Mouse (Mus musculus): Measurements from ENCODE around the gene D930020B18Rik.

Gene D930020B18Rik

DNA sequence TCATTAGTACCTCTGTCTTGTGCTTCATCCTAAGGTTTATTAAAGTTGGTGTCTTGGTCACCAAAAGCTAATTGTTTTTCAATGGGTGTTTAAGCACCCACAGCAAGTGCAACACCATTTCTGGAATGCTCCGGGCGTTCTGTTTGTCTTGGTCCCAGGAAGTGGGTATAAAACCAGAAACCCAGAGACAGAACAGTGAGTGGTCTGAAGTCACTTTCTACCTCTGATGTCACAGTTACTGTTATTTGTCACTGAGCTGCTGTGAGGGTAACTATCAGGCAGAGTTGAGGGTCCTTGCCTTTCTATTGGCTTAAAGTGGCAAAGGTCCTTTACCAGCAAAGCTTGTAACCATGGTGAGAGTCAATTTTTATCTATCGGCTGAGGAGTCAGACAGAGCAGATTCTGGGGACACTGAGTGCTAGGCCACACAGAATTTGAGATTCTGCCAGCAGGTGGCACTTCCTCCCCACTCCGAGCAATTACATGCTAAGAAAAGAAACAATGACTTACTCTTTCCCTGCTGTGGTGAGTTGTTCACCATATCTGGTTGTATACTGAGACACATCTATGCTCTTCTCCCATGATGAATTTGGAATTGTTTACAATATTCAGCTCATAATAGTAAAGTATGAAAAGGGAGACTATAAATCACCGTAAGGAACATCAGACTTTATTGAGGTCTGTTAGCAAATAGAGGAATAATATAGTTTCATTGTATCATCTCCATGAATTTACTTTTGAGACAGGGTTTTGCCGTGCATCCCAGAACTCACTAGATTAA lies 1.0 kb upstream of the D930020B18Rik start:
- DNase-seq (ENCODE audit: low spot score): no peak

DNA sequence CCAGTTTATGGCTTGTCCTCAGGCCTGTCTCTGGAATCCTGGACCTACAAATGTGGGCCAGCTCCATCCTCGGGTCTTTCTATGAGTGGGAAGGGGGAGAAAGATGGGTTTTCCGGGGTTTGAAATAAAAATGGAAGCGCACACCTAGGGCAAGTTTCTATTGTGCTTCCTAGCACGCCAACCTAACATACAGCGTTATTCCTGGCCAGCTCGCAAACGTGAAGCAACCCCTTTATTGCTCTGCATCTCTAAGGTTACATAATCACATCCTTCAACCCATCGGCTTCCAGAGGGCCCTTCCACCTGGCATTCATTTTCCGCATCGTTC lies 480 bp upstream of the D930020B18Rik start:
- no peak for DNase-seq (ENCODE audit: low spot score)

DNA sequence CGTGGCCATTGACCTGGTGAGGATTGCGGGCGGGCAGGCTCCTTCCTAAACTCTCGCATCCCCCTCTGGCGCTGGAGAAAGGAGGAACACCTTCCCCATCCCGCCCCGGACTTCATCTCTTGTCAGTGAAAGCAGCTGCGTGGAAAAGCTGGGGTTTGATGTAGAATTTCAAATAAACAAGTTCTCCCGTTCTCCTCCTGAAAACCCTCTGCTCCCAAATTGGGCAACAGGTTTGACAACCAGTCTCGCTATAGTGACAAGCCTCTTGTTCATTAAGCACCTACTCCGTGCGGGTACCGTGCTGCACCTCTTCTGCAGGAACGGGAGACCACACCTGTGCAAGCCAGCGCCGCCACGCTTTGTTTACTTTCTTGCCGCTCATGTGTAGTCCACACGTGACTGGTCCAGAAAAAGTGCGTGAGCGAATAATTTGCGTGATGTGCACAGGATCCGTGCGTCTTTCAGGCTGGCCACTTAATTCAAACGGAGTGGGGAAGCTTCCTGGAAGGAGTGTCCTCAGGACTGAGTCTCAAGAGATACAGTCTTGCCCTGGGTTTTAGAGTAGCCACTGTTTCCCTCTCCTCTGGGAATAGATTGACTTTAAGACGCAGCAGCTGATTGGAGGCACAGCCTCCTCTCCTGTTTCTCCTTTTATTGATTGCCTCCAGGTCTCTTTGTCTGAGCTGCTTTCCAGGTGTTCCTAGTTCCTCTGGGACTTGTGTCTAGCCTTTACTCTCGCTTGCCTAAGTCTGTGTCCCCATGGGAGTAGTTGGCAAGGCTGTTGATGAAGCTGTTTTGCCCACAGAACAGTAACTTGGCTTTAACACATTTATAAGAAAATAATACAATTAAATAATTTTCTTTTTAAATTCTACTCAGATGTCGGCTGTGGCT lies 913 bp downstream of the D930020B18Rik start:
- DNase-seq (ENCODE audit: low spot score): peak; percentile 21

DNA sequence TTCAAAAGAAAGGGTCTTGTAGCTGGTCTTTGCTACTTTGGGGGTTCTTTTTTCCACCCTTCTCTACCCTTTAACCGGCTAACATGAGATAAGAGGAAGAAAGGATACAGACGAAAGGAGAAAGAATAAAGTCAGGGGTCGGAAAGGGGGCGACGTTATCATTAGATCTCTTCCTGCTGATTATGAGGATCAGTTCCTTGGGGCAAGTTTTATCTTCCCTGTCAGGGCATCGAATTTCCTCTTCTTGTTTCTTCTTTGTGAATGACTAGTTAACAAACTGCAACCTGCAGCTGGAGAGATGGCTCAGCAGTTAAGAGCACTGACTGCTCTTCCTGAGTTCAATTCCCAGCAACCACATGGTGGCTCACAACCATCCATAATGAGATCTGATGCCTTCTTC lies 4.9 kb downstream of the D930020B18Rik start:
- DNase-seq (ENCODE audit: low spot score): no peak

DNA sequence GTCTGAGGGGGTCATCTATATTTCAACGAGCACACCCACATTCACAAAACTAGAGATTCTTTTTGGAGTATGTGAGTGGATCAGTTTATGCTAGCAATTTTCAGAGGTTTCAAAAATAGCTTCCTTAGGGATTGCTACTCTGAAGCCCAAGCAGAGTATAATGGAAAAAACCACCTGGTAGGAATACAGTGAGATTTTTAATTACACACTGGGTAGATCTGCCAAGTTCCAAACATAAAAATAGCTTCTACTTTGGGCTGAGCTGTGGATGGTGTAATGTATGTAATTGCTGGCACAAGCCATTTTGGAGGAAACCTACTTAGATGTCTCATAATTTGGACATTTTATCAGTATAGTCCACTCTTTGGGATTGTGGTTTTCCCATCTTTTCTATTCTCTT lies 11.7 kb downstream of the D930020B18Rik start:
- no peak for DNase-seq (ENCODE audit: low spot score)

DNA sequence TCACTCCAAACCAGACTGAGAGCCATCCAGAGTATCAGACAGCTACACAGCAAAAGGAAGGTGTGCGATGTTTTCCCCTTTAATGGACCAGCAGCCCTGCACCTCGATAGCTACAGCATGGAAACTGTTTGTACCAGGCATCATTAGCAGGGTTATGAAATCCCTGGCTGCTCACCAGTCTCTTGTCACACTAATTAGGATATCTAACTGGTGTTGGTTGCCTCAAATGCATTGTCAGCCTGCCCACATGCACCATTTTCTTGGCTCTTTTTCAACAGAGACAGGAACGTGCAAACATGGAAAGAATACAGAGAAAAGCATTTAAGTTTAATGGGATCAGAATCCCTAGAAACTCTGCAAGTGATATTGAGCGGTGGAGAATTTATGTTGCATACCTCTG lies 14.5 kb downstream of the D930020B18Rik start:
- DNase-seq (ENCODE audit: low spot score): no peak

DNA sequence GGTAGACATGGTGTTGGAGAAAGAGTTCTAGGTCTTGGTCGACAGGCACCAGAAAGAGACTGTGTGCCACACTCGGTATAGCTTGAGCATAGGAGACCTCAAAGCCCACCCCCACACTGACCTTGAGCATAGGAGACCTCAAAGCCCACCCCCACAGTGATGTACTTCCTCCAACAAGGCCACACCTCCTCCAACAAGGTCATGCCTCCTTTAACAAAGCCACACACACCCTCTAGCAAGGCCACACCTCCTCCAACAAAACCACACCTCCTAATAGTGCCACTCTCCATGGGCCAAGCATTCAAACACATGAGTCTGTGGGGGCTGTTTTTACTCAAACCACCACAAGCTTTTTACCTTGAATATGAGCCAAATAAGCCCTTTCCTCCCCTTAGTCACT lies 21.3 kb downstream of the D930020B18Rik start:
- no peak for DNase-seq (ENCODE audit: low spot score)

DNA sequence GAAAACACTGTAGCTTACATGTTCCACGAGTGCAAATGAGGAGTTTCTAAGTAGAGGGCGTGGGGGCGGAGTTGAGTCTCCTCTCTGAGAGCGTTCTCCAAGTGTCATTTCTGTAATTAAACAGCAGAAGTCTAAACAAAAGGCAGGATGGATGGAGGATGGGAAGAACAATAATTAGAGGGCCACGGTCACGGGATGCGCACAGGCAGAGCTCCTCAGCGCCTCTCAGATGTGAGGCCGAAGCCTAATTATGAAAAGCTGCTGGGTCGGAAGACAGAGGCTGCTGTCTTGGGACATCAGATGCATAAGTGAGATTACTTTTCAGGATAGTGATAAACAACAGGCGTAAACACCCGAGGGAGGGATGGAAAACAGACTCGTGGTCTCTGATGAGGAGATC lies 22.2 kb downstream of the D930020B18Rik start:
- DNase-seq (ENCODE audit: low spot score): no peak

DNA sequence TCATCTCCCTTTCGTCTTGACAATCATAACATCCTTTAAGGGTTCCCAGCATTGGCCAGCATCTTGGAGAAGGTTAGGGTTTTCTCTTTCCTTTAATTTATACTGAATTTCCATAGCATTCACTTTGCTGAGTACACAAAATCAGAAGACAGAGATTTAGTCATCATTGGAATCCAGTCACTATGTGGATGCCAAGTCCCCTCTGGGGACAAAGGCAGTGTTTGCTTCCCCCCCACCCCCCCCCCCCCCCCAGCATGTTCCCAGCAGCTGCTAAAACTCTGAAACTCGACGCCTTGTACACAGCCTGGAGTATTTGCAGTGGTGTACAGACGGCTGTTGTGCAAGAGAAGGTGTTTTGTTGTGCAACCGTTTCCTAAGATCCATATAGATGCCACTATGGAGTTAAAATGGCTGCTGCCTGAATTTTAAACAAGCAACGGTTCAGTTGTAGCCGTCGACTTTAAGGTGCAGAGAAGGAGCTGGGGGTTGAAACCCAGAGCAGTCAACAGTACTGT lies 24.3 kb downstream of the D930020B18Rik start:
- no peak for DNase-seq (ENCODE audit: low spot score)

DNA sequence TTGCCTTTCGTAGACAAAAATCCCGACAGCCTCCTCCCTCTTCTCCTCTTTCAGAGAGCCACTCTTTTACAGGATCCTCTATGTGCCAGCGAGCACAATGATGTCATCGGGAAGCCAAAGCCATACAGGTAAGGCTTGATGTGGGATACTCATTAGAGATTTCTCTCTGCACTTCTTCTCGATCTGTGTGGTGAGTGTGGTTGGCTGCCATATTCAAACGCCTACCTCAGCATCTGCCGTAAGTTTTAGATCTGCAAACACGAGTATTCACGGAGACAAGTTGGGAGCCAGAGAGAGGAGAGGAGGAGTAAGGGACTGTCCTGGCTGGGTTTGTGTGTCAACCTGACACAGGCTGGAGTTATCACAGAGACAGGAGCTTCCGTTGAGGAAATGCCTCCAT lies 27.7 kb downstream of the D930020B18Rik start:
- DNase-seq (ENCODE audit: low spot score): no peak

DNA sequence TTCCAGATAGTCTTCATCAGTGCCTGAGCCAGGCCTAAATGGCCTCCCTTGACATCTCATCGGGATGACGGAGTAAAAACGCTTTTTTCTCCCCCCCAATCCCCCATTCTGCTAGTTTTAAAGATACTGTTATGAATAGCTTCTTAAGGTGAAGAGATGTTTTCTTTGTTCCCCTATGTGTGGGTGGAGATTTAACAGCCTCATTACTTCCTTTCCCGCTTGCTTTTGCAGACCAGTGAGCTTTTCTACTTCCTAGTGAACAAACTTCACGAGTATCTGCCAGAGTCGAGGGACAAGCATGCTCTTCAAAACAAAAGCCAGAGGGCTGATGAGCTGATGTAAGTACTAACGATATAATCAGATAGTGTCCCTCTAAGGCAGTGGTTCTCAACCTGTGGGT lies 35.6 kb downstream of the D930020B18Rik start:
- no peak for DNase-seq (ENCODE audit: low spot score)

DNA sequence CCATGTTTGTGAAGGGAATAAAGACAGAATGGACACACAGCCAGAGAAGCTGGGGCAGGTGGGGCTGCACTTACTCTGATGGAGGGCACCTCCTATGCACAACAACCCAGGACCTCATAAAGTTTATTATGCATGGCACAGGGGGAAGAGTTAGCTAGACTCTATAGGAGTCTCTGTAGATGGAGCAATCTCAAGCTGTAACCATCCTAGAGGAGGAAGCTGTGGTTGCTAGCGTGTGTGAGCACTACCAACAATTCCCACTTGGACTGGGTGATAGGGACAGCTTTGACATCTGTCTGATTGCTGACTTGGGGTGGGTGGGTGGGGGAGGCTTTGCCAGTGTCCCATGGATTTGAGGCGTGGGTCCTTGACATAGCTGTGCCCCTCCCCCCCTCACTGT lies 39.5 kb downstream of the D930020B18Rik start:
- DNase-seq (ENCODE audit: low spot score): no peak

DNA sequence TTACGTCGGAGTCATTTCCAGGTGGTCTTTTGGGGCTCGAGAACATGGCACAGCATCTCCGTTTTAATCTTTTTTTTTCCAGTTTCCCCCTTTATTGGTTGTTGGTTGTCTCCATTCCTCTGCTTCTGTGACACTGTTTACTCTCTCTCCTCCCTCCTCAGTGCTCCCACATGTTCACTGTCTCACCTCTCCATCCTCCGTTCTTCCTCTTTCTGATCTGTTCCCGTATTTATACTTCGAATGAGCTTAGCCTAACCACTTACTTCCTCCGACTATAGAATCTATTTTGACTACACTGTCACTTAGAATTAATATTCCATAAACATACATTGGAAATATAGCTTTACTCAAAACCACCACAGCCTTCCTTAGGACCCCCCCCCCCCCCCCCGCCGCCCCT lies 41.2 kb downstream of the D930020B18Rik start:
- DNase-seq (ENCODE audit: low spot score): no peak

DNA sequence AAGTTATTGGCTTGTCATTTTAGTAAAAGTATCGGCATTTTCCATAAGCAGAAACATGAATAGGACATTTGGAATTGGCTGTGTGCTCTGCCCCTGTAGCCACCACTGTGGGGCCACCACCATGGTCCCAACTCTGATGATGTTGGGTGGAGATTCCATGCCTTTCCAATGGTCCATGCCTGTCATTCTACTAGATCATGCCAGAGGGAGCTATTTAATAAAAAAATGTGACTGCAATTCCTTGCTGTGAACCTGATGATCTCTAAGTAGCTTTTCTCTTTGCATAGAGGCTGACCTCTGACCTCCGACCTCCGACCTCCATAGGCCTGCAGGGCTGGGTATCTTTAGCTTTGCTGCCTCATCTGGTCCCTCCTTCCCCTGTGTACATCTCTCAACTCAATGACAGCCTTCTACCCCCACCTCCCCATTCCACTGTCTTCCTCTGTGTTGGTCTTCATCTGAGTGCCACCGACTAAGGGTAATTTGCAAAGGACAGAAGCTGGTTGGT lies 44.8 kb downstream of the D930020B18Rik start:
- DNase-seq (ENCODE audit: low spot score): no peak

DNA sequence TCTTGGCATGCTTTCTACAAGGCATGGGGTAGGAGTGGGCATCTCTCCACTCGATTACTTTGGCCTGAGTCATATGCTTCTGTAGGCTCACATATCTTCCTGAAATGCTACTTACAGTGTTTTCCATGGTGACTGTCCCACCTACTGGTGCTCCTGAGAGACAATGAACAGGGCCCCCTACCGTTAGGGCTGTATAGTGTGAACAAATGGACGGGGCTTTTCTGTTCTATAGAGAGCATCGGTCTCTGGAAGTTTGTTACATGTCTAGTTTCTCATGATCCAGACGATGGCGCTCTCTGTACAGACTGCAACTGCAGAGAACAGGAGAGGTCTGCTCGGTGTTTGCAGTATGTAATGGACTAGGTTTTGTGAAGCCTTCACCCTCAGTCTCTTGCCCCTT lies 46.1 kb downstream of the D930020B18Rik start:
- DNase-seq (ENCODE audit: low spot score): no peak

DNA sequence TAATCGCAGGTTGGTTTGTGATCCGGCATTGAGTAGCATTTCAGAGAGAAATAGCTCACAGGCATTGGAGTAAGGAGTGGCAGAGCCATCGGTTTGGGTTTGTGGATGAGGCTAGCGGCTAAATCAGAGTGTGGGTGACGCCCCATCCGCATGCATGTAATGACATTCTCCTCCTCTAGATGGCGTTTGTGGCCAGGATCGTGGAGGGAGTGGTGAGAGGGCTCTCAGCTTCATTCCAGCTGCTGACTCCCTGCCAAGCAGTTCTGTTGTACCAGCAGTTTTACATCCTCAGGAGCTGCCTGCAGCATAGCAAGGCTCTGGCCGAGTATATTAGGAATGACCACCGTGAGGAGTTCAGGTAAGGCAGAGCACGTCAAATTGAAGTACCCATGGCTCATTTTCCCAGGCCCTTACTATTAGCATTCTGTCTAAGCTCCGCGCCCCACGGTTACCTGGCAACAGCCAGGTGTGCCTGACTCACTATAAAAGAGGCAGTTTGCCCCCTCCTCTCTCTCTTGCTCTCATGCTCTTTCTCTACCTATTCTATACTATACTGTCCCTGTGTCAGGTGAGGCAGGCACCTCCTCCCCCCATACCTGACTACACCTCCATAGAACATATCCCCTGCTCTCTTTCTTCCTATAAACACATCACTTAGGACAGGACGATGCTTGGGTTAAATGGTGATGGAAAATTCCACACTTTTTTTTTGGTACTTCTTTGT lies 48.4 kb downstream of the D930020B18Rik start:
- DNase-seq (ENCODE audit: low spot score): peak; percentile 65

DNA sequence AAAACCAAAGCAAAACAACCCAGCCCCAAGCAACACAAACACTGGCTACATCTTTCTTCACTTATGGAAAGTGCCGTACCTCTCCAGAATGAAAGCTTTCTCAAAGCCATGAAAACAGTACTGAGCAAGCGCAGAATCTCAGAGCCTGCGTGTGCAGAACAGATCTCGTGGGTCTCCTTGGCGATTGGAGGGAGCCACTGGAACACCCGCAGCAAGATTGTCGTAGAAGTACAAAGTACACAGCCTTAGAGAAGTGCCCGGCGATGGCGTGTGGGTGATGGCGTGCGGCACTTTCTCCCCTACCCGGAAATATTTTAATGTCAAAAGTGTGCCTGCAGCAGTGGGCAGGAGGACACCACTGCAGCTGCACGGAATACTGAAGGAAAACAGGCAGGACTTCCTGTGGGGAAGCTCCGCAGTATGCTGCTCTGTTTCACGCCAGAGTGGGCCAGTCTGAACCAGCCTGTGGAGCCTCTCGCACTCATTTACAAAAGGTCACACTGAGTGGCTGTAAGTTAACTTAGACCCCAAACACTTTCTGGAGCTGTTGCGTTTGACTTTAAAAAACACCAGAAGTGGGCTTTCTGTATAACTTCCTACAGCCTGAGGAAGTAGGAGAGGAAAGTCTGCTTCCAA lies 51.7 kb downstream of the D930020B18Rik start:
- no peak for DNase-seq (ENCODE audit: low spot score)

DNA sequence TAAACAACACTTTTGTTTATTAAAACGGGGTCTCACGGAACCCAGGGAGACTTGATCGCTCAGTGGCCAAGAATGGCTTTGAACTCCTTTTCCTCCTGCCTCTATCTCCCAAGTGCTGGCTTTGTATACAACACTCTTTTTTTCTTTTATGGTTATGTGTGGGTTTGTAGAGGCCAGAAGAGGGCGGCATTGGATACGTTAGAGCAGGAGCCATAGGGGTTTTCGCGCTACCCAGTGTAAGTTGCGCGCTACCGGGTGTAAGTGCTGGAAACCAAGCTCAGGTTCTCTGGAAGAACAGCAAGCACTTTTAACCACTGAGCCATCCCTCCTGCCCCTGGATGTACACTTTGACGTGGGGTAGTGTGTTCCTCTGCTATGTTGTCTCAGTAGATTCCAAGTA lies 53.2 kb downstream of the D930020B18Rik start:
- DNase-seq (ENCODE audit: low spot score): no peak

DNA sequence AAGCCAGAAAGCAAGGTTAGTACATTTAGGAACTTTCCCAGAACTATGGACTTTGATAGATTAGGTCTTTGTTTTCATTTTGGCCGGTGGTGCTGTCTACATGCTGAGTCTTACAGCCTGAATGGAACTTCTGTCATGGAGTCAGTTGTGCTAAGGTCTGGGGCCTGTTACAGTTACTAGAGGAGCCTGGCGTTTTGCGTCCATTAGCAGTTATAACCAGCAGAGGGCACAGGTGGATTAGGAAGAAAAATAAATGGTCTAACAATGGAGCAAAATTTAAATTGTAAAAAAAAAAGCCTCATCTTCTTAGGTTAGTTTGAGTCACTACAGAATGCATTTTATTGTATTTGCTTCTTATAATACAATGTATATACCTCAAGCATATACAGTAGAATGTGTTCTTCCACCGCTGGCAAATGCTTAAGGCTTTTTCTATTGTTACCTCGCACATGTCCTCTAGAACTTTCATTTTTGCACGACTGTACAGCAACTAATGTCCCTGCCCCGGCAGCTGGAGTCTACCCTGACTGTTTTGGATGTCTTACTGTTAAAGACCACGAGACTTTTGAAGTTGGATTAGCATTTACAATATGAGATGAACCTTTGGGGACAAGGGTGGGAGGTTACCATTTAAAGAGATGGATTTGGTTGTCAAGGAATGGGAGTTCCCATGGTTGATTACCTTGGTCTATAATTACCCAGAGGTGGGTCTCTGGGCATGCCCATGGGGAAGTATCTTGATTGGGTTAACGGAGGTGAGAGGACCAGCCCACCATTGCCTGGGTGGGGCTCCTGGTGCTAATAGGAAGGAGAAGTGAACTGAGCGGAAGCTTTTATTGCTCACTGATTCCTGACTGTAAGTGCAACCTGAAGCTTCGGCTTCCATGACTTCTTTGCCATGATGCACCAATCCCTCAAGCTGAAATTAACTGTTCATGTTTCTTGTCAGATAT lies 60.2 kb downstream of the D930020B18Rik start:
- DNase-seq (ENCODE audit: low spot score): no peak

DNA sequence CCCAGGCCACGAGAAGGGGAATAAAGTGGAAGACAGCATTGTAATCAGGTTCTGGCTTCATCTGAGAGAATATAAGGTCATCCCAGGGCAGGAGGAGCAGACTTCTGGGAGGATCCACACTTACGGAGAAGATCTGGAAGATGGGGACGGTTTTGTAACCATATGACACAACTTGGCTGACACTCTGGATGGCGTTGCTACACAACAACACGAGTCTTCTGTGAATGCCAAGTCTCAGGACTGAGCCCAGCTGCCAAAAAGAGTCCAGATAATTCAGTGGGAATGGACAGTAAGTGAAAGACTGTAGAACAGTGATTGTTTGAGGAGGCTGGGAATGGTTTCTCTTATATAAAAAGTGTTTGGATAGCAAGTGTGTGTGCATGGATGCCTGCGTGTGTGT lies 62.2 kb downstream of the D930020B18Rik start:
- DNase-seq (ENCODE audit: low spot score): peak; percentile 54

DNA sequence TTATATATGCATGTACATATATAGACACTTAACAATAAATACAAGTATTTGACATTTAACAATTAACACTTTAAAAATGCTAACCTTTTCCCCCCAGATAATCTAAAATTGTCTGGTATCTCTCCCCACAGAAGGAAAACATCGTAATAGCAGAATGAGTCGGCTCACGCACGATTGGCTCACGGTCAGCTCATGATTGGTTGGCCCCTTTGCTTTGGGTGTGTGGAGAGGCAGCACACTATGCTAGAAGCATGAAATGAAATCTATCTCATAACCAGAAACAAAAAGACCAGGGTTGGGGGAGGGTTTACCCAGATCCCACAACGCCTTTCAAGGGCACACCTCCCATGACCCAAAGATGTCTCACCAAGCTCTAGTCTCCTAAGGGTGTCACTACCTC lies 63.5 kb downstream of the D930020B18Rik start:
- DNase-seq (ENCODE audit: low spot score): no peak
